Mouse (Mus musculus) G1E-ER4 (cell line): ENCODE results near the gene Rbm6. TPM values are rescaled to one million over a fixed set of nuclear protein-coding genes. Genes with fewer than 3 reads are reported as not detected.

Experiments used
- GATA1 ChIP-seq: IDR thresholded peaks from one replicate; pipeline ENCODE4 v1.8.0; 2012; ENCODE audit warnings: low read length, inconsistent platforms
- polyA plus RNA-seq: library from polyadenylated mRNA; stranded (reverse); fragments of >175 nt; gene quantifications from 2 replicates; pipeline ENCODE4 v1.2.3, GENCODE M21; 2012

Rbm6 gene
- polyA plus RNA-seq, 1 experiment, result 40.9 TPM

DNA sequence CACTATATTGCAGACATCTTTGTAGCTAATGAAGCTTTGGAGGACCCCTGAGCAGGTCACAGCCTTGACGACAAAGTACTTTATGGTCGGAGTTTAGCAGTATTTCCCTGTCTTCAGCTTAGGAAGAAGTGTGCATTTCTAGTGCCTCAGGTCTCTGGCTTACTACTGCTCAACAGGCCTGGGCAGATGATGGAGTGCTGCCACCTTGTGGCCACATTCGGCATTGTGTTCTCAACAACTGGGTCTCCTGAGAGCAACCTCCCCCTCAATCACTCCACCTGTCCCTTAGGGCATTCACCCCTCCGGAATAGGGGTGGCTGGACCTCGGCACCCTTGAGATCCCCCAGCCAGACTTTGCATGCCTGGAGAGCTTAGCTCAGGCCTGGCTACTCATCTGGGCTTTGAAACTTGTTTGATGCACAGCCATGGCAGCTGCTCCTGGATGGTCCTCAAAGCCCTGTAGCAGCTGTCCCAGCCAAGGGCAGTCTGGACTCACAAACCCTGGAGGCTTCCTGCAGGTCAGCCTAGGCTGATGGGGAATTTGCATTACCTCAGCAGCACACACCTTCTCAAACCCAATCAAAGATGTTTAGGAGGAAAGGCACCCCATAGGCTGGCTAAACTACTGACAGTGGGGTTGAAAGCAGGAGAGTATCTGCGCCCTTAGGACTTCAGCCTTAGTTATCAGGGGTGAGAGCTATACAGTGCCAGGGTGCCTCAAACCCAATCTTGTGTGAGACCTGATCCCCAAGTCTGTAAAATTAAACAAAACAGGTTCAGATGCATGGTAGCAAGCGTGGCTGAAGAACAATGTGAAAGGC, 134.8 kb downstream of the Rbm6 start:
- no peak for TF ChIP-seq GATA1

DNA sequence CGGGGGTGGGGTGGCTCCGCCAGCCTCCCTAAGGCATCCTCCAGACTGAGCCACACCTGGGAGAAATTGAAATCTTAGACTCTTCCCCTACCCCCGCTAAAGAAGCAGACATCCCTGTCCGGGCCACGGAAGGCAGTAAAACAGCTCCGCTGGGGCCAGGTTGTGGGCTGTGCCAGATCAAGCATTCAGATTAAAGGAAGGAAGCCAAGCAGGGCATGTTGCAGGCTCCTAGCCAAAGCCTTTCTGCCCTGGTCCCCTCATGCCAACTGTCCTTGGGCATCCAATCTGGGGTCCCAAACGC, 136.9 kb downstream of the Rbm6 start:
- TF ChIP-seq GATA1, result no peak

DNA sequence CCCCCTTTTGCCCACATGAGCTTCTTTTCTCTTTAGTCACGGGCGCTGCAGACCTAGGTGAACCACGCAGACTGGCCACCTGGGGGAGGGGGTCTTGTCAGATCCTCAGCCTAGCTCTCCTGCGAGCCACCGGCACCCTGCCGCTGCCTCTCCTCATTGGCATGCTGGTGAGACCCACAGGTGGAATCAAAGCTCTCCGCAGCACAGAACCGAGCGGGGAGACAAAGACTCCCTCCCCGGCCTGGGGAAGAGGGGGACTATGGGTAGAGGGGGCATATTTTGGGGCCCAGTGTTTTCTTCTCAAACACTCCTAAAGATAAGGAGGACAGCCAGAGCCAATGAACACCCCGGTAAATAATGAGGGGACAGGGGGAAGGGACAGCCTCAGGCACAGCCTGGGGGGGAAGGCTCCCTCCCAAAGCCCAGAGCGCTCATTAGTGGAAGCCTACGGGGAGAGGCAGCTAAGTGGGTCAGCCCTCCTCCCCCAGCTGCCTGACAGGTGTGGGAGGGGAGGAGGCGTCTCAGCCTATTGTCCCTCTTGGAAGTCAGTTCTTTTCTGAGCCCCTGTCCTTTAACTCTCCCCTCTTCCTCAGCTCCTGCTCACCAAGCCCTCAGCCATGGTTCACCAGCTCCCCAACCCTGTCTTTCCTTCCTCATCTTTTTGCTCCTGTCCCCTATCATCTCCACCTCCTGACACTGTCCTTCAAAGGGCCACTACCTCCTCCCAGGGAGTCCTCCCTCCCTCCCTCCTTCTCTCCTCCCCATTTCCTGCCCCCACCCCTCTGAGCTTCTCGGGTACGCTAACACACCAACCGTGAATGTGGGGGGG, 137.5 kb downstream of the Rbm6 start:
- TF ChIP-seq GATA1, result no peak

DNA sequence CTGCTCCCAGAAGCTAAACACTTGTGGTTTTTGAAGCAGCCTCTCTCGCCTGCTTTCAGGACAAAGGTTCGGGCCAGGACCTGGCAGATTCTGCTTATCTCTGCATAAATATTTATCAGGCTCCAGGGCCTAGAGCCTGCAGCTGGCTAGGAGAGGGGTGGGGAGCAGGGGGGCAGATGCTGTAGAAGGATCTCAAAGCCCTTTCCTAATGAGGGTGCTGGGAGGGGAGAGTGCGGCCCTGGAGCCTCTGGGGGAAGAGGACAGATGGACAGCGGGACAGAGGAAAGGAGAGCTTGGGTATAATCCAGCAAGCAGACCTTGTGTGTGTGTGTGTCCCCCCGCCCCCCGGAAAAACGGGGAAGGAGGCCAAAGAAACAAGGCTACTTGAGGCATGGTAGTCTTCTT, 138.5 kb downstream of the Rbm6 start:
- no peak for TF ChIP-seq GATA1

DNA sequence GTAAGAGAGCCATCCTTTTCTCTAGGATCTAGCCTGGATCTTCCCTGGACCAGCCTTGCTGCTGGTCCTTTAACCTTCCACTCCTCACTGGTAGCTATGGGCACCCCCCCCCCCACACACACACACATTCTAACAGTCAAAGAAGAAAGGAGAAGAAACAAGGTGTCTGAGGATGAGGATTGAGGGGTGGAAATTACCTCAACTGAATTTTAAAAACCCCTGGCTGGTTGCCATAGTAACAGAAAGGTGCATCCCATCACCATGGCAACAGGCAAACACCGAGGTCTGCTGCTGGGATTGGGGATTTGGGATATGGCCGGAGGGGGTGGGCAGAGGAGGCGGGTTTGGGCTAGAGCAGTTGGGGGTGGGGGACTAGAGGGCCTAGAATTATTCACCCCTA, 143.3 kb downstream of the Rbm6 start:
- TF ChIP-seq GATA1, result no peak

DNA sequence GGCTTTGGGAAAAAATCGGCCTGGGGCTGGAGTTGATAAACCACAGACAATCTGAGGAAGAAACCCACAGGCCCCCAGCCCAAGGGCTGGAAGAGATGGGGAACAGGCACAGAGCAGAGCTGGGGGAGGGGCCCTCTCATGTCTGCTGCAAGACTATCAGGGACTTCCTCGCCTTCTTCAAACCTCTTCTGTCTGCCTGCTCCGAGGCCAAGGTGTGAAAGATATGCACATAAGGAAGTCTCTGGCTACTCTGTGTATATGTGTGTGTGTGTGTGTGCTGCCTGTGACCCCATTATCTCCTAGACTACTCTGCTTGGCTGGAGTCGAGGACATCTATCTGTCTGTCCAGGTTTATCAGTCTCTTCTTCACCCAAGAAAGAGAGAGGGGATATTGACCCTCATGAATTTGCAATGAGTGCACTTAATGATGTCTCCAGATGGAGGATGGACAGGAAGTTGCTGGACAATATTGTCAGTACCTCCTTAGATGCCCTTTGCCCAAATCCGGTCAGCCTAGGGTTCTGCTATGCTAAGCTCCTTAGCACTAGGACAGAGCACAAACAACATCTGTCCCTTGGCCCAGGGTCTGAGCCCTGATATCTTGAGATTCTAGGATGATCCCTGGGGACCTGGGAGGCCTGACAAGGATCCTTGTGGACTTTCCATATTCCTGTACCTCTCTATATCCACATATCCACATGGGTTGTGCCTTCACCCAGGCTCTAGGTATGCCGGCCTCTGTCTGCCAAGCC, 143.9 kb downstream of the Rbm6 start:
- TF ChIP-seq GATA1, result no peak

DNA sequence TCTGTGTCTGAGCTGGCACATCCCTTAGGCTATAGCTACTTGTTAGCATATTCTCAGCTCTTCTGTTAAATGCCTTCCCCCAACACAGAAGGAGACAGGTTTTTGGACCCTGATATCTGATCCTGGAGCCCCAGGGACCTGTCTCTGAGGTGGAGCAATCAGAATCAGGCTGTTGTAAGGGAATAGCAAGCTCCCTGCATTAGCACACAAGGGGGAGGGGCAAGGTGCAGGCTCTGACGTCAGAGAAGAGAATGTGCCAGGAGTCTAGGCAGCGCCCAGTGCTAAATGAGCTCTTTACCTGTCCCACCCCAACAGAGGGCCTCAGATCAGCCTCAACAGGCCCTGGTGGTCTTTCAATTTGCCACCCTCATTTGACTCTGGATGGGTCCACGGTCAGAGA, 146.0 kb downstream of the Rbm6 start:
- no peak for TF ChIP-seq GATA1

DNA sequence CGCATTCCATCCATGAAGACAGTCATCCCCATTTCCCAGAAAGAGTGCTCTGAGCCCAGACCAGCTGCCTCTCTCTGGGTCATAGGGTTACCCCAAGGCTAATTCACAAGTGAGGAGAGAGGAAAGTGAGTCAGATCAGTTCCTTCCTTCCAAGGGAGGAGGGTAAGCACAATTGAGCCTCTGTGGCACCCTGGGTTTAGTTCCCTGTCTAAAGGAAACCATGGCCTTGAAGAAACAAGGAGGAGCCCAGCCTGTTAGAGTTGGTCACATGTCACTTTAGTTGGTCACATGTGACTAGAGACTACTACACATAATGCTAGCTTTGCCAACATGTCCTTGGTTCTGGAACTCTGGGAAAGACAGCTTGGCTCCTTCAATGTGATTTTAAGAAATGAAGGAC, 148.2 kb downstream of the Rbm6 start:
- no peak for TF ChIP-seq GATA1

DNA sequence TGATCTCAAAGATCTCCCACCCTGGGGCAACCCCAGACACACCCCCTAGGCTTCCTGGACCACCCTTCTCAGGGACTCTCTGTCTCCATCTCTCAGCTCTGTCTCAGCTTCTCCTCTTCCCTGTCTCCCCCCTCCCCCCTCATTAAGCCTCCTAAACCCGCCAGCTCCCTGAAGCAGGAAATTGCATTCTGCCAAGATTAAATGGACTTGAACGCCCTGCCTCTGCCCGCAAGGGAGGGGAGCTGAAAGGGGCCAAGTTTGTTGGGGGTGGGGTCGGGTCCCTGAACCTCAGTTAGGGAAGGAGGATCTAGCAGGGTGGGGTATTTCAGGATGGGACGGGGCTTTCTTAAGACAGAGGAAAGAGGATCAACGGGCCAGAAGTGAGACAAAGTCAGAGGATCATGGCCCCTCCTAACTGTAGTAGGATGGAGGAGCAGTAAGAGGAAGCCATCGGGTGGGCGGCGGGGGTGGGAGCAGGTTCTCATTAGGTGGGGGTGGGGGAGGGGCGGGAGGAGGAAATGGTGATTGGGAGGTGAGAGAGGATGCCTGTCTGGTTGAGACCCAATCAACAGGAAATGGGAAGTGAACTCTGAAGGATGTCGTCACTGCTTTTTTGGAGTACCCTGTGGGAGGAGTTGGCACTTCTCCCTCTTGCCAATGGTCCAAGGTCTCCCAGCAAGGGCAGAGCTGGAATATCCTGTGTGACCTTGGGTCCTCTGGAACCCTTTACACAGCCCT, 149.1 kb downstream of the Rbm6 start:
- no peak for TF ChIP-seq GATA1

Other genes starting within 250 kb of the Rbm6 start
- 427 and 551 TPM in 2 replicates for gene Gnai2, start 237.9 kb downstream of the Rbm6 start, polyA plus RNA-seq
- not detected in 2 replicates for gene Slc38a3, start 203.7 kb downstream of the Rbm6 start, polyA plus RNA-seq
- not detected in 2 replicates for gene Gnat1, start 193.5 kb downstream of the Rbm6 start, polyA plus RNA-seq
- 0.02 and 0.05 TPM in 2 replicates for gene Sema3f, start 162.8 kb downstream of the Rbm6 start, polyA plus RNA-seq
- gene Rbm5, start 102.2 kb downstream of the Rbm6 start, polyA plus RNA-seq, result 16.1 and 25.4 TPM in 2 replicates
- 12.3 and 12.7 TPM in 2 replicates for gene Mon1a, start 14.9 kb upstream of the Rbm6 start, polyA plus RNA-seq
- 0.02 TPM in 1 of 2 replicates, not detected in the other for gene Mst1r, start 33.6 kb upstream of the Rbm6 start, polyA plus RNA-seq
- not detected in 2 replicates for gene Actl11, start 55.2 kb upstream of the Rbm6 start, polyA plus RNA-seq
- not detected in 2 replicates for gene Camkv, start 62.4 kb upstream of the Rbm6 start, polyA plus RNA-seq
- 4.1 and 9.1 TPM in 2 replicates for gene Traip, start 76.9 kb upstream of the Rbm6 start, polyA plus RNA-seq
- 23.2 and 52.7 TPM in 2 replicates for gene Uba7, start 102.3 kb upstream of the Rbm6 start, polyA plus RNA-seq
- gene Gm20661, start 109.8 kb upstream of the Rbm6 start, polyA plus RNA-seq, result 0.10 and 0.19 TPM in 2 replicates
- gene Inka1, start 112.6 kb upstream of the Rbm6 start, polyA plus RNA-seq, result 104 and 110 TPM in 2 replicates
- gene Cdhr4, start 119.3 kb upstream of the Rbm6 start, polyA plus RNA-seq, result 0.38 and 0.67 TPM in 2 replicates
- 0.08 and 0.28 TPM in 2 replicates for gene Gm20662, start 123.1 kb upstream of the Rbm6 start, polyA plus RNA-seq
- gene Ip6k1, start 129.3 kb upstream of the Rbm6 start, polyA plus RNA-seq, result 80.8 and 109 TPM in 2 replicates
- gene Gmppb, start 176.0 kb upstream of the Rbm6 start, polyA plus RNA-seq, result 7.7 and 10.5 TPM in 2 replicates
- gene Amigo3, start 179.9 kb upstream of the Rbm6 start, polyA plus RNA-seq, result 0.24 and 0.32 TPM in 2 replicates
- 9.2 and 12.4 TPM in 2 replicates for gene Mst1, start 207.2 kb upstream of the Rbm6 start, polyA plus RNA-seq
- gene Rnf123, start 210.1 kb upstream of the Rbm6 start, polyA plus RNA-seq, result 25.7 and 84.5 TPM in 2 replicates
- gene Apeh, start 221.4 kb upstream of the Rbm6 start, polyA plus RNA-seq, result 70.8 and 89.8 TPM in 2 replicates